Mouse (Mus musculus): ENCODE measurements at regions not wholly inside any gene's neighbourhood (a gene's known extent, or its start where the extent isn't known, plus 50 kb on each side); places are given as distances from the start of the nearest gene placed in this dataset.

GRCm38 (mm10) chr12:39656606-39657005, 381.2 kb downstream of the Arl4a start:
- Histone ChIP-seq H3K9me3 (replicated peaks; ENCODE audit: insufficient read depth, low read length) (no peaks in the 10 kb centered on the region), H3K9ac (ENCODE audit: control insufficient read depth, low read depth, low read length, poor library complexity, severe bottlenecking) (no peak overlapping the region), H3K4me1 (ENCODE audit: control insufficient read depth in 1 of 2, insufficient read depth in 2 of 2, low read length in 2 of 2) (peaks cover 4 to 16% of the 10 kb centered on the region in 2 experiments), H3K36me3 (ENCODE audit: control insufficient read depth in 1 of 2, insufficient read depth in 2 of 2, low read length in 2 of 2) (peaks cover 0 to 14% of the 10 kb centered on the region in 2 experiments; a peak in 2 of 4 replicates), H3K27me3 (ENCODE audit: control insufficient read depth in 1 of 2, insufficient read depth in 2 of 2, low read length in 2 of 2) (no peaks in the 10 kb centered on the region), H3K27ac (ENCODE audit: control insufficient read depth, low read depth, low read length) (no peak overlapping the region), H3K4me3 (ENCODE audit: control insufficient read depth in 1 of 2, insufficient read depth in 1 of 2, low read depth in 2 of 2, low read length in 2 of 2) (no peak overlapping the region), H3K79me2 (ENCODE audit: control insufficient read depth, insufficient read depth, low read length, poor library complexity) (no peaks in the 10 kb centered on the region)
- no peak for TF ChIP-seq TAL1 (IDR thresholded peaks at IDR 0.05; ENCODE audit: low read length)
- TF ChIP-seq CHD1 (IDR thresholded peaks at IDR 0.05; ENCODE audit: low read depth, low read length): no peak
- no peak for TF ChIP-seq KAT2A (conservative IDR thresholded peaks at IDR 0.05; ENCODE audit: low read depth, low read length)
- no peak for TF ChIP-seq NELFE (IDR thresholded peaks at IDR 0.05; ENCODE audit: low read depth, low read length)
- no peak for TF ChIP-seq BHLHE40 (IDR thresholded peaks at IDR 0.05; ENCODE audit: borderline replicate concordance, low read depth, low read length)
- TF ChIP-seq POLR2AphosphoS5 (IDR thresholded peaks at IDR 0.05; ENCODE audit: borderline replicate concordance, low read depth, low read length): no peak
- TF ChIP-seq RCOR1 (IDR thresholded peaks at IDR 0.05; ENCODE audit: low read depth, low read length): no peak
- no peak for TF ChIP-seq POLR2A (IDR thresholded peaks at IDR 0.05; ENCODE audit: control insufficient read depth in 1 of 2, insufficient read depth in 1 of 2, low read depth in 1 of 2, low read length in 2 of 2, poor library complexity in 1 of 2)
- no peak for TF ChIP-seq MAZ (IDR thresholded peaks at IDR 0.05; ENCODE audit: low read depth, low read length)
- TF ChIP-seq ZMIZ1 (IDR thresholded peaks at IDR 0.05; ENCODE audit: low read depth, low read length): no peak
- no peak for DNase-seq (ENCODE audit: low read depth, low spot score)

- no peaks in the 10 kb centered on the region for H3K79me2 ChIP-seq (ENCODE audit: control insufficient read depth, insufficient read depth, low read length, poor library complexity)
- H3K27me3 ChIP-seq (ENCODE audit: control insufficient read depth in 1 of 2, insufficient read depth in 2 of 2, low read length in 2 of 2): peaks cover 0 to 2% of the 10 kb centered on the region in 2 experiments; a peak in 2 of 4 replicates
- H3K4me3 ChIP-seq (ENCODE audit: control insufficient read depth in 1 of 2, insufficient read depth in 1 of 2, low read depth in 2 of 2, low read length in 2 of 2): no peak overlapping the region
- no peaks in the 10 kb centered on the region for H3K4me1 ChIP-seq (ENCODE audit: control insufficient read depth in 1 of 2, insufficient read depth in 2 of 2, low read length in 2 of 2)
- H3K36me3 ChIP-seq (ENCODE audit: control insufficient read depth in 1 of 2, insufficient read depth in 2 of 2, low read length in 2 of 2): no peaks in the 10 kb centered on the region
- no peak for DNase-seq (ENCODE audit: low read depth, low spot score)
- no peaks in the 10 kb centered on the region for H3K9me3 ChIP-seq (replicated peaks; ENCODE audit: insufficient read depth, low read length)
- TF ChIP-seq CHD1 (IDR thresholded peaks at IDR 0.05; ENCODE audit: low read depth, low read length): no peak
- H3K9ac ChIP-seq (ENCODE audit: control insufficient read depth, low read depth, low read length, poor library complexity, severe bottlenecking): no peak overlapping the region
- no peak overlapping the region for H3K27ac ChIP-seq (ENCODE audit: control insufficient read depth, low read depth, low read length)
These were observed 388.9 kb downstream of the Arl4a start for GRCm38 (mm10) chr12:39648952-39649351.

DNA sequence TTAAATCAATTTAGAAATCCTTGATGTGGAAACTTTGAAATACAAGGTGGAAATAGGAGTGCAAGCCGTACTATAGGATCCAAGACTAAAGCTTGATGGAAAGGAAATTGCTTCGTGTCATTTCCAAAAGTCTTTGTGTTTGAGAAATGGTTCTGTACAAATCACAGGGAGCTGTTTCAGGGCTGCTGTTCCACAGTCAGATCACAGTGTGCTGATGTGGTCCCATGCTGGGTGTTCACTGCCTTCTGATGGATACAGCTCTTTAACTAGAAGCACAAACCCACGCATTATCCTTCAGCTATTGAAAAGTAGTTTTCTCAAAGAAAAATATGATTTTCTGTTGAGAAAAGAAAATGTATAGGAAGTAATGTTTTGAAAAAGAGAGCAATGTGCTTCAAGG, 391.3 kb downstream of the Arl4a start:
- H3K79me2 ChIP-seq (ENCODE audit: control insufficient read depth, insufficient read depth, low read length, poor library complexity): no peaks in the 10 kb centered on the region
- peaks cover 0 to 2% of the 10 kb centered on the region in 2 experiments; a peak in 2 of 4 replicates for H3K27me3 ChIP-seq (ENCODE audit: control insufficient read depth in 1 of 2, insufficient read depth in 2 of 2, low read length in 2 of 2)
- no peak overlapping the region for H3K27ac ChIP-seq (ENCODE audit: control insufficient read depth, low read depth, low read length)
- H3K4me3 ChIP-seq (ENCODE audit: control insufficient read depth in 1 of 2, insufficient read depth in 1 of 2, low read depth in 2 of 2, low read length in 2 of 2): no peak overlapping the region
- no peaks in the 10 kb centered on the region for H3K9me3 ChIP-seq (replicated peaks; ENCODE audit: insufficient read depth, low read length)
- no peak overlapping the region for H3K9ac ChIP-seq (ENCODE audit: control insufficient read depth, low read depth, low read length, poor library complexity, severe bottlenecking)
- no peaks in the 10 kb centered on the region for H3K36me3 ChIP-seq (ENCODE audit: control insufficient read depth in 1 of 2, insufficient read depth in 2 of 2, low read length in 2 of 2)
- no peak for DNase-seq (ENCODE audit: low read depth, low spot score)
- TF ChIP-seq CHD2 (IDR thresholded peaks at IDR 0.05; ENCODE audit: low read length) (no peak), ZC3H11A (IDR thresholded peaks at IDR 0.05; ENCODE audit: low read depth, low read length) (no peak), TAL1 (IDR thresholded peaks at IDR 0.05; ENCODE audit: low read length) (no peak), ZMIZ1 (IDR thresholded peaks at IDR 0.05; ENCODE audit: low read depth, low read length) (no peak), ZKSCAN1 (IDR thresholded peaks at IDR 0.05; ENCODE audit: low read depth, low read length) (no peak), RAD21 (IDR thresholded peaks at IDR 0.05; ENCODE audit: low read depth, low read length) (no peak), RCOR1 (IDR thresholded peaks at IDR 0.05; ENCODE audit: low read depth, low read length) (no peak), NELFE (IDR thresholded peaks at IDR 0.05; ENCODE audit: low read depth, low read length) (no peak), GABPA (IDR thresholded peaks at IDR 0.05; ENCODE audit: low read depth, low read length) (no peak), BHLHE40 (IDR thresholded peaks at IDR 0.05; ENCODE audit: borderline replicate concordance, low read depth, low read length) (no peak), JUND (IDR thresholded peaks at IDR 0.05; ENCODE audit: low read depth, low read length) (no peak), TBP (IDR thresholded peaks at IDR 0.05; ENCODE audit: low read depth, low read length) (no peak), HCFC1 (IDR thresholded peaks at IDR 0.05; ENCODE audit: low read depth, low read length) (no peak)
- no peaks in the 10 kb centered on the region for H3K4me1 ChIP-seq (ENCODE audit: control insufficient read depth in 1 of 2, insufficient read depth in 2 of 2, low read length in 2 of 2)

Data from MEL (cell line).